Mouse (Mus musculus): ENCODE measurements around the gene Frat1. TPM values are rescaled to one million over a fixed set of nuclear protein-coding genes. Genes with fewer than 3 reads are reported as not detected.
A peak's percentile ranks its signal among the peaks of the same experiment; 100 is the strongest.

The Frat1 gene
- polyA plus RNA-seq, 1 experiment from 2014 or later: 16.5 TPM

DNA sequence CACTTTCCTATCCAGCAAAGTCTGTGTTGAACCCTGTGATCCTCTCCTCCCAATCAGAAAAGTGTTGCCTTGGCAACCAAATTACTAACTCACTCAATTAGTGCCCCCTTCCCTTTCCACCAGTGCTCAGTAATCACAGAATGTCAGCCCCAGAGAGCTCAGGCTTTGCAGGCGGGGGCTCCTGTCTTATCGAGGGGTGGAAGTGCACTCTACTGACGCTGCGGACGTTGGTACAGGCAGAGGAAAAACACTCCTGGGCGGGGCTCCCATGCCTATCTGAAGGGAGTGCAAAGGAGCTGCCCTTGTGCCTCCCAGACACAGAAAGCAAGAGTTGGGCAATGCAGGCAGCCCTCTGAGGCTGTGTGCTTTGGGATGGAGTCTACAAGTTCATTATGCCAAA lies 6.0 kb downstream of the Frat1 start:
- no peaks in the 10 kb centered on the region for H3K9me3 ChIP-seq (replicated peaks)
- ATAC-seq: peak; percentile 91
- under 1% methylated on average over 6 of the region's 6 CpGs for WGBS (ENCODE audit: insufficient replicate concordance)
- H3K4me2 ChIP-seq: peak overlapping the region; percentile 70
- H3K4me1 ChIP-seq: peaks cover 92% of the 10 kb centered on the region
- no peaks in the 10 kb centered on the region for H3K36me3 ChIP-seq
- peak overlapping the region; percentile 39 for H3K4me3 ChIP-seq
- H3K27ac ChIP-seq: peak overlapping the region; percentile 94
- H3K9ac ChIP-seq: peak overlapping the region; percentile 68
- H3K27me3 ChIP-seq (replicated peaks): no peaks in the 10 kb centered on the region

DNA sequence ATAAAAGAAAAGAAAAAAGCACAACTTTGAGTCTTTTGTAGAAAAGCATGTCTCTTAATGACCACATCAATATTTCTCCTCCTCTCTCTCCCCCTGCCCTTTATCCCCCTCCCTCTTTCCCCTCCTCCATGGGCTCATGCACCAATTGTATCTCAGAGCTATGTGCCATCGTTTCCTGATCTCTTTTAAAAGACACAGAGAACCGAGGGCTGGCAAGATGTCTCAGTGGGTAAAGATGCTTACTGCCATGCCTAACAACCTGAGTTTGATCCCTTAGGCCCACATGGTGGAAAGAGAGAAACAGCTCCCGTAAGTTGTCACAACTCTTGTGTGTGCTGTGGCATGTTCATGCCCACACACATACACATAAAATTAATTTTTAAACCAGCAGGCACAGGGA lies 6.9 kb downstream of the Frat1 start:
- peak overlapping the region; percentile 94 for H3K27ac ChIP-seq
- whole genome bisulfite sequencing (ENCODE audit: insufficient replicate concordance): 31% methylated on average over 3 of the region's 3 CpGs
- H3K4me1 ChIP-seq: peaks cover 95% of the 10 kb centered on the region
- no peaks in the 10 kb centered on the region for H3K27me3 ChIP-seq (replicated peaks)
- H3K4me2 ChIP-seq: peak overlapping the region; percentile 70
- H3K9ac ChIP-seq: peak overlapping the region; percentile 68
- no peaks in the 10 kb centered on the region for H3K9me3 ChIP-seq (replicated peaks)
- H3K36me3 ChIP-seq: no peaks in the 10 kb centered on the region
- H3K4me3 ChIP-seq: peak overlapping the region; percentile 39; the same call in 1 of the 2 replicates
- ATAC-seq: no peak

DNA sequence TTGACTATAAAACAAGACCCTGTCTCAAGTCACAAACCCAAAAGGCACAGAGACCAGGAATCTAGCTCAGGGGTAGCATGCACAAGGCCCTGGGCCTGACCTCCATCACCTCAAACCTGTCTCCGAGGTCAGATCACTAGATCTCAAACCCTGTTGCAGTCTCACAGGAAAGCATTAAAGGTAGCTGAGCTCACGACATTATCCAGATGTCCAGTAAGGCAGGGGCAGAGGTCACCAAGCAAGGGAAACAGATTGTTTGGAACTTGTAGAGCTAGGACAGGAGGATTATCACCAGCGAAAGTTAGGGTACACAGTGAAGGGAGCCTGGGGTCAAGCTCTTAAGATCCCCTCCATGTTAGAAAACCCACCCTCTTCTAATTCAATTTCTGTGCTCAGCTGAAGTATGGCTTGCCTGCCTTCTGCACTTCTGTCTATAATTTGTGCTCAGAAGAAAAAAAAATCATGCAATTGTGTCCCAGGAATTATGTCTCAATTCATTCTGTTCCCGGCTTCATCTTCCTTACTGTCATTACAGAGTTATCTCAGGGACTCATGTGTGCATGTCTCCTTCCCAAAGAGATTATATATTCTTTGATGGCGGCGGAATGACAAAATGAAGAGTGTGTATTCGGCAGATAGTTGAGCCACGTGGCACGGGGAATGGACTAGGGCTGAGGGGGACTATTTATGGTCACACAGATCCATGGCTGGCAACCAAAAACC lies 7.6 kb downstream of the Frat1 start:
- H3K36me3 ChIP-seq: no peaks in the 10 kb centered on the region
- H3K9ac ChIP-seq: peak overlapping the region; percentile 68
- 16% methylated on average over 9 of the region's 9 CpGs for WGBS (ENCODE audit: insufficient replicate concordance)
- peak; percentile 59 for ATAC-seq
- H3K27me3 ChIP-seq (replicated peaks): no peaks in the 10 kb centered on the region
- H3K4me2 ChIP-seq: peak overlapping the region; percentile 70
- H3K9me3 ChIP-seq (replicated peaks): no peaks in the 10 kb centered on the region
- H3K4me1 ChIP-seq: peaks cover 93% of the 10 kb centered on the region
- peak overlapping the region; percentile 18; the same call in 1 of the 2 replicates for H3K4me3 ChIP-seq
- H3K27ac ChIP-seq: peak overlapping the region; percentile 94

DNA sequence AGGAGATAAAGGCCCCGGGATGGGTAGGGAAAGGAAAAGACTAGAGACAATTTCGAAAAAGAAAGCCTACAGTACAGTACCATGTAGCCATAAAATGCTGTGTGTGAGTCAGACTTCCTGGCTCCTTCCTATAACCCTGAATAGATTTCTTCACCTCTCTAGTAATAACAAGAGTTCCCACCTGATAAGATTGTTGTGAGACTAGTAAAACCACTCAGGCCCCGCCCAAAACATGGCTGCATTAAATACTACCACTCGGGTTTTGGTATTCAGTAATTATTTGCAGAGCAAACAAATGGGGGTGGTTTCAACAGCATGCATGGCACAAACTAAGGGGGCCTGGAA lies 8.1 kb downstream of the Frat1 start:
- H3K4me3 ChIP-seq: peak overlapping the region; percentile 18; the same call in 1 of the 2 replicates
- H3K4me2 ChIP-seq: peak overlapping the region; percentile 70
- H3K4me1 ChIP-seq: peaks cover 91% of the 10 kb centered on the region
- peak overlapping the region; percentile 44 for H3K9ac ChIP-seq
- peak; percentile 19 for ATAC-seq
- no peaks in the 10 kb centered on the region for H3K27me3 ChIP-seq (replicated peaks)
- 10% methylated on average over 4 of the region's 4 CpGs for WGBS (ENCODE audit: insufficient replicate concordance)
- H3K9me3 ChIP-seq (replicated peaks): no peaks in the 10 kb centered on the region
- H3K36me3 ChIP-seq: no peaks in the 10 kb centered on the region
- peak overlapping the region; percentile 94 for H3K27ac ChIP-seq

DNA sequence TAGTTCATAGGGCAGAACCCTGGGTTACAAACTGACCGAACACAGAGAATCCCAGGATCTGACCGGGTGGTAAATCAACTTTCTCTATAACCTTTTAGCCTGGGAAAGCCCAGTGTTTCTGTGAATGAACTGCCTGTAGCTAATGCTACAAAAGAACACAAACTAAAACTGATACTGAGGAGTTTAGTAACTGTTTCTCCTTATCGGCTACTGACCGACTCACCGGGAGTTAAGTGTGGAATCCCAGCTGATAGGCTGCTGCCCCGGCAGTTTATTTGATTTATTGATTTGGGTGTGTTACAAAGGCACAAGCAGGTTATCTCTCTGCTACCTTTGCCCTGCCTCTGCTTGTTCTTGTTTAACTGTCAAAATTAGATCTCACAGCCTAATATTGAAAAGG lies 9.0 kb downstream of the Frat1 start:
- WGBS (ENCODE audit: insufficient replicate concordance): 17% methylated on average over 6 of the region's 6 CpGs
- H3K27ac ChIP-seq: peak overlapping the region; percentile 94
- no peaks in the 10 kb centered on the region for H3K9me3 ChIP-seq (replicated peaks)
- H3K4me2 ChIP-seq: peak overlapping the region; percentile 70
- peak; percentile 2; the same call in 1 of the 2 replicates for ATAC-seq
- H3K9ac ChIP-seq: peak overlapping the region; percentile 44
- no peaks in the 10 kb centered on the region for H3K27me3 ChIP-seq (replicated peaks)
- H3K4me1 ChIP-seq: peaks cover 86% of the 10 kb centered on the region
- H3K36me3 ChIP-seq: no peaks in the 10 kb centered on the region
- H3K4me3 ChIP-seq: peak overlapping the region; percentile 13; the same call in 1 of the 2 replicates

GRCm38 (mm10) chr19:41839685-41840084 lies 9.9 kb downstream of the Frat1 start:
- Histone ChIP-seq H3K4me2 (peak overlapping the region; percentile 70), H3K36me3 (no peaks in the 10 kb centered on the region), H3K9ac (no peak overlapping the region), H3K4me1 (peaks cover 80% of the 10 kb centered on the region), H3K27ac (peak overlapping the region; percentile 94), H3K9me3 (replicated peaks) (no peaks in the 10 kb centered on the region), H3K4me3 (no peak overlapping the region), H3K27me3 (replicated peaks) (no peaks in the 10 kb centered on the region)
- no peak for ATAC-seq
- 79% methylated on average over 3 of the region's 3 CpGs for WGBS (ENCODE audit: insufficient replicate concordance)

GRCm38 (mm10) chr19:41841105-41841750 lies 11.5 kb downstream of the Frat1 start:
- H3K4me2 ChIP-seq: no peak overlapping the region

DNA sequence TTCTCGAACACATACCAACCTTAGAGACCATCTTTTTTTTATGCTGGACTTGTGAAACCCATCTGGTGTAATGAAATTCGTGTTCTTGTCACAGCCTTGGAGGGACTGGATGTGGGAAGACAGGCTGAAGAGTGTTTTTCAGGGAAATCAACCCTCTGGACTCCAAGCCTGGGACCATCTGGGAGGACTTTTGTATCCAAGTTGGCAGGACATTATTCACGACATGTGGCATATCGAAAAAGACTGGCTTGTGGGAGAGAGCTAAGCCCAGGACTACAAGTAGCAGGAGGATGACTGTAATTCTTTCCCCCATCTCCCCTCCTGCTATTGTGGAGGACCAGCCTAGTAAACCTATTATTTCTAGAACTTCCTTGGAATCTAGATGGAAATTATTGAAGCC lies 12.4 kb downstream of the Frat1 start:
- H3K4me1 ChIP-seq: peaks cover 79% of the 10 kb centered on the region
- 81% methylated on average over 4 of the region's 4 CpGs for WGBS (ENCODE audit: insufficient replicate concordance)

More at GRCm38 (mm10) chr19:41841105-41841750, 11.5 kb downstream of the Frat1 start:
- ATAC-seq: no peak
- Histone ChIP-seq H3K27me3 (replicated peaks) (no peaks in the 10 kb centered on the region), H3K4me1 (peaks cover 80% of the 10 kb centered on the region), H3K9me3 (replicated peaks) (no peaks in the 10 kb centered on the region), H3K4me3 (no peak overlapping the region), H3K9ac (no peak overlapping the region), H3K36me3 (no peaks in the 10 kb centered on the region), H3K27ac (peak overlapping the region; percentile 53)
- 45% methylated on average over 7 of the region's 7 CpGs for WGBS (ENCODE audit: insufficient replicate concordance)

GRCm38 (mm10) chr19:41842706-41843105 lies 12.9 kb downstream of the Frat1 start:
- peaks cover 73% of the 10 kb centered on the region for H3K4me1 ChIP-seq
- no peaks in the 10 kb centered on the region for H3K36me3 ChIP-seq
- H3K27me3 ChIP-seq (replicated peaks): no peaks in the 10 kb centered on the region
- no peak overlapping the region for H3K4me3 ChIP-seq
- no peak overlapping the region for H3K4me2 ChIP-seq
- no peak overlapping the region for H3K9ac ChIP-seq
- H3K27ac ChIP-seq: no peak overlapping the region; the same call in 1 of the 2 replicates
- ATAC-seq: no peak
- WGBS (ENCODE audit: insufficient replicate concordance): 67% methylated on average over 4 of the region's 4 CpGs
- no peaks in the 10 kb centered on the region for H3K9me3 ChIP-seq (replicated peaks)

More for the DNA sequence above, 12.4 kb downstream of the Frat1 start:
- ATAC-seq: no peak
- Histone ChIP-seq H3K27ac (no peak overlapping the region), H3K27me3 (replicated peaks) (no peaks in the 10 kb centered on the region), H3K9me3 (replicated peaks) (no peaks in the 10 kb centered on the region), H3K4me2 (no peak overlapping the region), H3K36me3 (no peaks in the 10 kb centered on the region), H3K4me3 (no peak overlapping the region), H3K9ac (no peak overlapping the region)

GRCm38 (mm10) chr19:41844345-41844744 lies 14.6 kb downstream of the Frat1 start:
- WGBS (ENCODE audit: insufficient replicate concordance): 67% methylated on average over 6 of the region's 6 CpGs
- no peak overlapping the region for H3K27ac ChIP-seq
- H3K9ac ChIP-seq: no peak overlapping the region
- no peaks in the 10 kb centered on the region for H3K36me3 ChIP-seq
- H3K9me3 ChIP-seq (replicated peaks): no peaks in the 10 kb centered on the region
- H3K4me2 ChIP-seq: no peak overlapping the region
- no peak for ATAC-seq
- no peaks in the 10 kb centered on the region for H3K27me3 ChIP-seq (replicated peaks)
- H3K4me3 ChIP-seq: no peak overlapping the region
- peaks cover 61% of the 10 kb centered on the region for H3K4me1 ChIP-seq

GRCm38 (mm10) chr19:41846366-41847090 lies 16.8 kb downstream of the Frat1 start:
- H3K4me2 ChIP-seq: peak overlapping the region; percentile 100
- WGBS (ENCODE audit: insufficient replicate concordance): 12% methylated on average over 21 of the region's 21 CpGs
- H3K27me3 ChIP-seq (replicated peaks): no peaks in the 10 kb centered on the region
- H3K9me3 ChIP-seq (replicated peaks): no peaks in the 10 kb centered on the region
- peaks cover 61% of the 10 kb centered on the region for H3K4me1 ChIP-seq
- peak overlapping the region; percentile 90 for H3K9ac ChIP-seq
- peak overlapping the region; percentile 94 for H3K4me3 ChIP-seq
- H3K36me3 ChIP-seq: no peaks in the 10 kb centered on the region
- H3K27ac ChIP-seq: peak overlapping the region; percentile 88
- no peak; the same call in 1 of the 2 replicates for ATAC-seq
